Mouse (Mus musculus) heart, adult 11 months (tissue): Measurements from ENCODE around the gene Olfr205.
"Not testable (repeated sequence)": the region's sequence is repeated elsewhere in the genome, so short reads cannot be mapped to it uniquely, and the experiment has no call there.

ENCODE experiments used
- DNase-seq: peaks from one replicate; pipeline ENCODE4 v3.0.0; 2022

The Olfr205 gene

DNA sequence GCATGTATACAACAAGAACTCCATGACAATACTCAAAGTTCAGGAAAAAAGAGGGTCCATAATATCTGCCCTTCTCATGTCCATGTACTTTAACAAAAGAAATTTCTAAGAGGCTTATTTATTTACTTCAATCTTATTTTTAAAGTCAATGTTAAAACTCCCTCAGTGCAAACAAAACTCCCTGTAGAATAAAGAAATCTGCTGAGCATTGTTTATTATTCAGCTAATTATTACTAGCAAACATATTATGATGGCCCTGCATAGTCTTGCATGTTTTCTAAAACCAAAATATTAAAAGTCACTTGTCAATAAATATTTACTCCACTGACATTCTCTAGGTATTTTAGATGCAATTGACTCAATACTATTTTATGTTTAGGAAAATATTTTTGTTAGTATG lies at the start of gene Olfr205:
Gene Olfr205 (minus strand): TSS at position 101 of the 400 bp plus-strand sequence.
- no peak for DNase-seq

DNA sequence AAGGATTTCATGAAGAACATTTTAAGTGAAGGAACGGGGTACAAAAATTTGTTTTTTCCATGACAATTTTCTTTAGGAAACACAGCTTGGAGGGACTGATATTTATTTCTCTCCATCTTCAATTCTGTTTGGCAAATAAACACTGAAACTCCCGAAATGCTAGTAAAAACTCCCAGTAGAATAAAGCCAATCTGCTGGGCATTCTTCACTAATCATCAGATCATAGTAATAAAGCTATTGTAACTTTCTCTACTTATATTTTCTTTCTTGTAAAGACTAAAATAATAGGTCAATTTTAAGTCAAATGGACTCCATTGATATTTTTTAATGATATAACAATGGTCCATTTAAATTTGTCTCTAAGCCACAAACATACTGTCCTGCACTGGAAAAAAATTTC lies 33.0 kb upstream of the Olfr205 start, which contains the start of gene Olfr209:
Gene Olfr209 (minus strand): TSS at position 101 of the 400 bp plus-strand sequence.
- no peak for DNase-seq

DNA sequence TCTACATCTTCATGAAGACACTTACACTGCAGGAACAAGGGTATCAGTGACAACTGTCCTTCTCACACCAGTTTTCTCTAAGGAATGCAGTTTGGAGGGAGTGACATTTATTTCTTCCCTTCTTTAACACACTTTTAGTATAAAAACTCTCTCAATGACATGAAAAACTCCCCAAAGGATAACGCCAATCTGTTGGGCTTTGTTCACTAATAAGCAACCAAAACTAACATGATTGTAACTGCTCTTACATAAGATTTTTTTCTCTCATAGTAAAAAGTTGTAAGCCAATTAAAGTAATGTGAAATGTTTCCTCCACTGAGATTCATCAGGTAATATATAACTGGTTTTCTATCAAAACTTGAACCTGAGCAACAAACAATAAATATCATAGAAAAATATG lies 18.2 kb upstream of the Olfr205 start, which contains the start of gene Olfr206:
Gene Olfr206 (minus strand): TSS at position 101 of the 400 bp plus-strand sequence.
- DNase-seq, result no peak

DNA sequence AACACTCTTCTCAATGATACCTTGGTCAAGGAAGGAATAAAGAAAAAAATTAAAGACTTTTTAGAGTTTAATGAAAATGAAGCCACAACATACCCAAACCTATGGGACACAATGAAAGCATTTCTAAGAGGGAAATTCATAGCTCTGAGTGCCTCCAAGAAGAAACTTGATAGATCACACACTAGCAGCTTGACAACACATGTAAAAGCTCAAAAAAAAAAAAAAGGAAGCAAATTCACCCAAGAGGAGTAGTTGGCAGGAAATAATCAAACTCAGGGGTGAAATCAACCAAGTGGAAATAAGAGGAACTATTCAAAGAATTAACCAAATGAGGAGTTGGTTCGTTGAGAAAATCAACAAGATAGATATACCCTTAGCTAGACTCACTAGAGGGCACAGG lies 7.7 kb downstream of the Olfr205 start:
- DNase-seq, result not testable (repeated sequence)

DNA sequence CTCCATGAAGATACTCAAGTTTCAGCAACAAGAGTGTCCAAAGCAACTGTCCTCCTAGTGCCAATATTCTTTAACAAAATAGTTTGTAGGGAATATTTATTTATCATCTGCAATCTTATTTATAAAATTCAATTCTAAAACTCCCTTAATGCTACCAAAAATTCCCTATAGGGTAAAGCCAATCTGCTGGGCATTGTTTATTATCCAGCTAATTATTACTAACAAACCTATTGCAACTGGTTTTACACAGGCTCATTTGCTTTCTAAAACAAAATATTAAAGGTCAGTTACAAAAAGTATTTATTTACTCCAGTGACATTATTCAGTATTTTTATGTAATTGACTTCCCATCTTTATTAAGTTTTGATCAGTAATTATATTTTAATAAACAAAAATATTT lies 12.8 kb downstream of the Olfr205 start, which contains the start of gene Olfr204:
Gene Olfr204 (minus strand): TSS at position 101 of the 400 bp plus-strand sequence.
- DNase-seq, result no peak

DNA sequence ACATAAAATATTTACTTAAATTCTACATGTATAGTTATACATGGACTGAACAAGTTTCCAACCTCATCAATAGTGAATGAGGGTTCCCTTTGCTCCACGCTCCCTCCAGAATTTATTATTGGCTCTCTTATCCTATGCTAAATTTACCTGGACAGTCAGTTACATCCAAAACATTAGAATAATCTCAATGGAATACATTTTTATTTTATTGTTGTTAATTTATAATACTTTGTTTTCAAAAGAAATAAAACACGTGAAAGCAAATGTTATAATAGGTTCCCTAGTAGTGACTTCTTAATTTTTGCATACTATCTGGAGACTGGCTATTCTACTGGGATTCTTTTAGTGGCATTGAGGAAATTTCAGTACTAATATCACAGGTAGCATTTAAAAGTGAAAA lies 32.4 kb downstream of the Olfr205 start, which contains the start of gene Olfr203:
Gene Olfr203 (plus strand): TSS at position 301 of the 400 bp plus-strand sequence.
- DNase-seq, result no peak

DNA sequence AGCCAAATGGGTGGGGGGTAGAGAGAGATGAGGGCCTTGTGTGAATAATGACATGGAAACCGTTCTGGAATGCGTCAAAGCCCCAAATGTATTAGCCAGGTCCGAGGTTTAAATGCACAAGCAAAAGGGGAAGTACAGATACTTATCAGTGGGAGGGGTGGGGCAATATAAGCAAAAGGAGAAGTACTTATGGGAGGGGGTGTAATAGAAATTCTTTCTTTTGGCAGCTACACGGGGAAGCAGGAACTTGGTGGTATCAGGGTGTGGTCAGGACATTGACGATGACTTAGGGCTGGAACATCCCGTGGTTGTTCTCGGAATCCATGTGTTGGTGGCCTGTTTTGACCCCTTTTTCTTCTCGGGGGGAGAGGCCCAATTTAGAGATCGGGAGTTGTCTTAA lies 43.4 kb downstream of the Olfr205 start:
- DNase-seq, result not testable (repeated sequence)

DNA sequence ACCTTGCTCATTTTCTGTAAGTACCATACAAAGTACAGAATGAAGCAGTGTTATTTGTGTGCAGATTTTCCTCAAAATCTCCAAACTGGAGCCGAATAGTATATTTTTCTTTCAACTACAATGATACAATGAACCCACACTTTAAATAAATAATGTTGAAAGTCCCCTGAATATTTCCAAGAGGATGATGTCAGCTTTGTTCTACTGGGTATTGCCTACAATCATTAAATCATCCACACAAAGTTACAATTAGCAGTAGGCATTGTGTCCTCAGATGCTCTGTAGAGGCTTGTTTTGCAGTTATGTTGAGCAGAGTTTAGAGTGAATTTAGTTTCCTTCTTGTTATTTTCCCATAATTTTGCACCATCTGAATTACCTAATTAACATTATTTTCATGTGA lies 44.2 kb downstream of the Olfr205 start, which contains the start of gene Olfr202:
Gene Olfr202 (minus strand): TSS at position 101 of the 400 bp plus-strand sequence.
- no peak for DNase-seq

DNA sequence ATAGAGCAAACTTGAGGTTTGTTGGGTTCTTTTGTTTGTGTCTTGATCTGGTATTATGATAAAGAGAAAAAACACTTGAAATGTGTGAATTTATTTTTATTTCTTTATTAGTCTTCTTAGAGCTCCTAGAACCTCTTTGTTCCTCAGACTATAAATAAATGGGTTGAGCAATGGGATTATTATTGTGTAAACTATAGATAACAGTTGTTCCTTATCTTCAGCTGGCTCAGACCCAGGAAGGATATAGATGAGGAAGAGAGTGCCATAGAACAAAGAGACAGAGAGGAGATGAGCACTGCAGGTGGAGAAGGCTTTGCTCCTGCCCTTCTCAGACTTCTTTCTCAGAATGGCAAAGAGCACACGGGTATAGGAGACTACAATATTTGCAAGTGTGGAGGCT lies 47.5 kb downstream of the Olfr205 start:
- no peak for DNase-seq

DNA sequence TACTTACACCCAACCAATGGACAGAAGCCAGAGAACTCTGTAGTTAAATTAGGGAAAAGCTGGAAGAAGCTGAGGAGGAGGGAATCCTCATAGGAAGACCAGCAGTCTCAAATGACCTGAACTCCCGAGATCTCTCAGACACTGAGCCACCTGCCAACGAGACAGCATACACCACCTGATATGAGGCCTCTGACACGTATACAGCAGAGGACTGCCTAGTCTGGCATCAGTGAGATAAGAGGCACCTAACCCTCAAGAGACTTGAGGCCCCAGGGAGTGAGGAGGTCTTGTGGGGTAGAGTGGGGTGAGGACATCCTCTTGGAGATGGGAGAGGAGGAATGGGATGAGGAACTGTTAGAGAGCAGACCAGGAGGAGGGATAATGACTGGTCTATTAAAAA lies 50.4 kb downstream of the Olfr205 start:
- no peak for DNase-seq
